Mouse (Mus musculus) kidney, postnatal 25 days (tissue): ENCODE results near the gene Rpp25.

Experiments used
- DNase-seq, 2 experiments: peaks; one replicate each; pipeline ENCODE4 v3.0.0; 2021; ENCODE audit warnings: mixed read lengths in 2 of 2

Rpp25 gene

DNA sequence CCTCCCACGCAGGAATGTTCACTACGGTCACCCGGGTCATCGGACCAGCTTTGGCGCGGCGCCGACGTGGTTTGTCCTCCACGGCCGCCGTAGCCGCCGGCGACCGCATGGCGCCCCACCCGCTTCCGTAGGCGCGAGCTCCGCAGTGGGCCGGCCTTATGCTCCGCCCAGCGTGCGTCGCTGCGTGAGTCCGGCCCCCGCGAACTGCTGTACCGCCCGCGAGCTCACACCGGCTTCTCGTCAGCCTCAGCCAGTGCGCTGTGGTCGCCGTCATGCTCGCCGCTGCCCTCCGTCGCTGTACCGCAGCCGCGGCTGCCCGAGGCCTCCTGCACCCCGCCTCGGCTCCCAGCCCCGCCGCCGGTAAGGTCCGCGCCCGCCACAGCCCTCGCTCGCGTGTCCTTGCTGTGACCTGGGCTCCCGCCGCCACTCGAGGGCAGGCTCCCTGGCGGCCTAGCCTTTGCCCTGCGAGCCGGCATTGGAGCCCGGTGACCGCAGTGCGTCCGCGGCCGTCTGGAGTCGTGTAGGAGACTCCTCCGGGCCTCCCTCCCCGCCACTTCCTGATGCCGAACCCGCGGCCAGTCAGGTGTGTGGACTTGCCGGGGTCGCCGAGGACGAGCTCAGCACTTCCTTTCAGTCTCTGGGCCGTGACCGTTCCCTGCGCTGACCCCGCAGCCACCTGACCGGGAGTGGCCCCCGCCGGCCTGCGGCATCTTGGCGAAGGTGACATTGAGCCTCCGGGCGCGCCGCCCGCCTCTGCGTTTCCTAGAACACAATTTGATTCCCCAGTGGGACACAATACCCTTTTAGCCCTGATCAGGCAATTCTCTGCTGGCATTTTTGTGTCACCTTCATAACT is 17.5 kb downstream of the Rpp25 start, which contains the start of gene Cox5a:
Gene Cox5a (plus strand): TSS at position 219 of the 856 bp plus-strand sequence.
- peak; percentile 93 to 97 for DNase-seq

DNA sequence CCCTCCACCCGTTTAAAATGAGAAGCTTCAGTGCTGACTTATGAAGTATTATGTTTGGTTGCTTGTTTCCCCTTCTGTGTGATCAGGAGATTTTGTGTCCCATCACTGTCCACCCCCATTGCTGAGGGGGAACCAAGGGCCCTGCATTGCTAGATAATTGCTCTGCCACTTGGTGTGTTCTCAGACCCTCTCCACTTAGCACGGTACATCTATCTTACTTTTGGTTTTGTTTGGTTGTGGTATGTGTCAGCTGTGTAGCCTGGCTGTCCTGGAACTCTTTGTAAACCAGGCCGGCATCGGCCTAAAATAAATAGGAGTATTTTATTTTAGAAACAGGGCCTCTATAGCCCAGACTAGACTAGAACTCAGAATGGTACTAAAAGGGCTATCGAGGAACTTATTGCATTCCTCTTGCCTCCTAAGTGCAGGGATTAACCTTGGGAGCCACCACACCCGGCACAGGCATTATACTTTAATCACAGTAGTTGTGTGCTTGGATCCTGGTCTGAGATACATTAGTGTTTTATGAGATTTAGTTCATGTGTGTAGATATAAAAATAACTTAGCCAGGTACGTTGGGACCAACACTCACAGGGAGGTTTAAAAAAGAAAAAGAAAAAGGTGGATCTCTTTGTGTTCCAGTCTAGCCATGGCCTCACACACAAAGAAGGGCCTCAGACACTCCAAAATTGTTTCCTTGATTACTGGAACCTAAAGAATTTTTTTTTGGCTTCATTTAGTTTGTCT is 18.5 kb downstream of the Rpp25 start:
- no peak for DNase-seq

DNA sequence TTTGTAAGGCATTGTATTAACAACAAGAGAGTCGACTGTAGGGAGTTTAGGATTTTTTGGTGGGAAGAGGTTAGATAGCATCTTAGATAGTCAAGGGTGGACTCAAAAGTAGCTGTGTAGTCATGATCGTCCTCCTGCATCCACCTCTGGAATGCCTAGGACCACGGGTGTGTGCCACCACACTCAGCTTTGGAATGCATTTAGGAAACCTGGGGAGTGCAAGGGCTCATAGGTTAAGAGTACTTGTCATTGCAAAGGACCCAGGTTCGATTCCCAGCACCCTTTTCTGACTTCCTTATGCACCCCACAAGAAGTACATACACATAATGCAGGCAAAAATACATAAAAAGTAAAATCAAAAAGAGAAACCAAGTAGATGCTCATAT is 19.0 kb downstream of the Rpp25 start:
- no peak for DNase-seq

DNA sequence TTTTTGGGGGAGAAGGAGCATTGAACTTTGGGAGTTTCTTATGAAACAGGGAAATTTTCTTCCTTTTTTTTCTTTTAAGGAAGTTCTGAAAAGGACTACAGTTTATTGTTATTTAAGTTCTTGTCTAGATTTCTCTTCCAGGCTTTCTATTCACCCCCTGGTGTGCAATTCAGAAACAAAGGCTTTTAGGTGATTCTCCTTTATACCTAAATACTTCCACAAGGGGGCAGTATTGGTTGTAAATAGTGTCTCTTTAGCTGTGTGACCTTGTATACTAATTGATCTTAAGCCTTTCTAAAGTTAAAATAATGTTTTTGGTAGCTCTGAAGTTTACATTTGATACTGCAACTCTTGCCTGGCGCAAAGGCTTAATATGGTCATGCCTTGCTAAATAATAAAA is 19.9 kb downstream of the Rpp25 start:
- no peak for DNase-seq

DNA sequence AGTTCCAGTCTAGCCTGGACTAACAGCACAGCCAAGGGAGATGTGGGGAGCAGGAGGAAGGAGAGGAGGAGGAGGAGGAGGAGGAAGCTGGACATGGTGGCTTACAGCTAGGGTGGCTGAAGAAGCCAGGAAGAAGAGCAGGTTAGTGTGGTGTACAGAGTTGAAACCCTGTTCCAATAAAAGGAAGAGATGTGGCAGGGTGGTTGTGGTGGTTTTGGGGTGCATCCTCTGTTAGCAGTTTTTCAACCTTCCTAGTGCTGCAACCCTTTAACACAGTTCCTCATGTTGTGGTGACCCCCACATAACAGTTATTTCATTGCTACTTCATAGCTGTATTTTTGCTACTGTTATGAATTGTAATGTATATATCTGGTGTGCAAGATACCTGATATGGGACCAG is 20.6 kb downstream of the Rpp25 start:
- DNase-seq = no peak

DNA sequence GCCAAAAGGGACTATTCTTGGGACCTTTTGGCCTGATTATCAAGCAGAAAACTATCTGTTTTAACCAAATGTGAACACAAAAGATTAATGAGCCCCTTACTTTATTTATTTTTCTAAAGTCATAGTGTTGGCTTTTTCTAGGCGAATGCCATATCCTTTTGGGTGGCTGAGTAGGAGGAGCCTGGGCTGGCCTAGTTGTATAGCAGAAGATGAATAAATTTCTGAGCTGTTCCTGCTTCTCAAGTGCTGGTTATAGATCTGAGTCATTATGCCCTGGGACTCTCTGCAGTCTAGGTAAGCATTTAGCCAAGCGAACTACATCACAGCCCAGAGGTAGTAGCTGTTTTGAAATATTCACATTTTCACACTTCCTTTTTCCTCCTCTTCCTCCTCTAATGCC is 21.7 kb downstream of the Rpp25 start:
- no peak for DNase-seq

DNA sequence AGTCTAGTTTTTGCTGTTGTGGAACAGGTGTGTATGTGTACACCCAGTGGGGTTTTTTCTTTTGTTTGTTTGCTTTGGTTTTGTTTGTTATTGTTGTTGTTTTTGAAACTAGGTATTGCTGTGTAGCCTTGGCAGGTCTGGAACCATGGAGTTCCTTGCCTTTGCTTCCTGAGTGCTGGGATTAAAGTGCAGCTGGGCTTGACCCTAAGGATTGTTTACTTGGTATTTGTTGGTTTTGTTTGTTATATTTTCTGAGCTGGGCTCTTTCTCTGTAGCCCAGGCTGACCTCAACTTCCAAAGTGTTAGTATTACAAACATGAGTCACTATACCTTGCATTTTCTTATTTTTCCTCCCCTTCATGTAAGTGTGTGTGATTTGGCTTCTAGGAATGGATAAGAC is 22.6 kb downstream of the Rpp25 start:
- DNase-seq = no peak

DNA sequence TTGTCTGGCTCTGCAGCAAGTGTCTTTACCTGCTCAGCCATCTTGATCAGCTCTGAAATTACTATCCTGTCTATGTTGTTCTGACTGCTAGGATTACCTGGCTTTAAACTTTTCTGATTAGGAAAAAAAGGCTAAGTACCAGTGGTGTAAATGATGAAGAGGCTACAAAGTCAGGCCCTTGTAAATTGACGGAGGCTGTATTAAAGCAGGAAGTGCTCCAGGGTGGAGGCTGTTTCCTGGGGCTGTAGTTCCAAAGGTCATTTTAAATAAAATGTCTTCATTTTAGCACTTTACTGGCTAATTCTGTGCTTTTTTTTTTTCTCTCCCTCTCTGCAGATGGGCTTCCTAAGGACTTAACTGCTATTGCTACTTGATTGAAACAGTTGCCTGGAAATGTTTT is 28.1 kb downstream of the Rpp25 start:
- DNase-seq = no peak

DNA sequence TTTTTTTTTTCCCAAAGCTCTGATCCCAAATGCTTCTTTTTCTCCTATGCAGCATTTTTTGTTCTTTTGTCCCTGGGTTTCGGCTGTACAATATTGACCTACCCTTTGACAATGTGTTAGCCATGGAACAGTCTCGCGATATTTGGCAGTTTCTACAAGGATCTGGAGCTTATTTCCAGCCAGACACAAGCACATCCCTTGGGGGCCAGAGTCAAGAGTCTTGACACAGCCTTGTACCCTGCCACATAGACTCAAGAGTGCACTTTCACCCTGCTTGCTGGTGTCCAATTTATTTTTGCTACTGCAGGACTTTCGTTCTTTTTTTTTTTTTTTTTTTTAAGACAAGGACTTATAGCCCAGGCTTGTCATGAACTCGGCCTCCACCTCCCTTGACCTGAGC is 32.5 kb downstream of the Rpp25 start:
- DNase-seq = peak in 1 of 2 experiments; percentile 38

DNA sequence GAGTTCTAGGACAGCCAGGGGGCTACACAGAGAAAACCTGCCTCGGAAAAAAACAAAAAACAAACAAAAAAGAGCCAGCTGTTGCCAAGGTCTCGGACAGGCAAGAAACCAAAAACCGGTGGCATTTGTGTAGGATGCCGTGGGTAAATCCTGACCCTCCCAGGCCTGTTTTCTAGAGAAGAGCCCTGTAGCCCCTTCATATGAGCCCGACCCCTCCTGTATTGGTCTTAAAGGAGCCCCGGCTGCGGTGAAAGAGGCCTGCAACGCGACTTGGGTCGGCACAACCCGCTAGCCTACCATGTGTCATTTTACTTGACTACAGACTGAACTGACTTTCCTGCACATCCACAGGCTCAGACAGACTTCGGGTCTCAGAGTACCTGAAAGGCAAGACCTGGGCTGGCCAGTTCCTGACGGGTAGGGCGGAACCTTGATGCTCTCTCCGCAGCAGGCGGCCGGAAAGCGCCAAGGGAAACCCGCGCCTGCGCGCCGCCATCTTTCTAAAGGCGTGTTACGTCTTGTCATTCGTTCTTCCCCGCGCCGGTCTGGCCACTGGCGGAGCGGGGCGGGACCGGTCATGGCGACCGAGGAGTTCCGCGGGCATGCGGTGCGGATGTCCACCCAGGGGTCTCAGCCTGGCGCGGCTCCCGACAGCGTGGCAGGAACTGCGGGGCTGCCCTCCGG is 33.4 kb downstream of the Rpp25 start, which contains the start of gene Fam219b:
Gene Fam219b (plus strand): TSS at position 485 of the 684 bp plus-strand sequence.
- peak; percentile 93 to 95 for DNase-seq

DNA sequence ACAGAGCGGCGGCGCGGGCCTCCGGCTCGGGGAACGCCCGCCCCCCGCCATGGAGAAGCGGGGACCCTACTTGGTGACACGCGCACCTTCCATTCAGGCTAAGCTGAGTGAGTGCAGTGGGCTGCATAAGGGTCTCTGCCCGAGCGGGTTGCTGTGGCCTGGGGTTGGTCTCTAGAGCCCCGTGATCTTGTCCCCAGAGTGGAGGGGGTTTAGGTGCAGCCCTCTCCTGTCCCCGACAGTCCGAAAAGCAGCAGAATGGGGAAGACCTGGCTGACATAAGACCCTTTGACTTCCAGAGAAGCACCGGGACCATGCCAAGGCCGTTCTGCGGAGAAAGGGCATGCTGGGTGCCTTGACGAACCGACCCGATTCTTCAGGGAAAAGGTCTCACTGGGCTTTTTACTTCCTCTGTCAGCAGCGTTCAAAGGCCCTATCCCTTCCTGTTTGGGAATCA is 33.9 kb downstream of the Rpp25 start:
- peak in 1 of 2 experiments; percentile 49 for DNase-seq

DNA sequence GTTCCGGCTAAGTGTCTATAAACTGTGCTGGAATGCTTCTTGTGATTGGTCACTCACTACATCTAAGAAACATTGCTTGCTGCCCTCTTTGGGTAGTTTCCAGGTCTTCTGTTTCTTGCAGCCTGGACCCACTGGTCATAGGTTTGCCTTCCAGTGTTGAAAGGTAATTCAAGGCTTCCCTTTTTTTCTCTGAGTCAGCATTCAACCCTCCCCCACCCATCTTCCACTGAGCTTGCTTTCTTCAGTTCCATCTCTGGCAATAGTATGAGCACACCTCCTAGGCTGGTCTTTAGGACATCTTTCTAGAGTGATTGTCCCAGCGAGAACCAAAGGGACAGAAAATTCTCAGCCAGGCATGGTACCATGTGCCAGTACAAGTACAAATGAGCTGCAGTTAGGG is 35.7 kb downstream of the Rpp25 start:
- peak in 1 of 2 experiments; percentile 38 for DNase-seq

DNA sequence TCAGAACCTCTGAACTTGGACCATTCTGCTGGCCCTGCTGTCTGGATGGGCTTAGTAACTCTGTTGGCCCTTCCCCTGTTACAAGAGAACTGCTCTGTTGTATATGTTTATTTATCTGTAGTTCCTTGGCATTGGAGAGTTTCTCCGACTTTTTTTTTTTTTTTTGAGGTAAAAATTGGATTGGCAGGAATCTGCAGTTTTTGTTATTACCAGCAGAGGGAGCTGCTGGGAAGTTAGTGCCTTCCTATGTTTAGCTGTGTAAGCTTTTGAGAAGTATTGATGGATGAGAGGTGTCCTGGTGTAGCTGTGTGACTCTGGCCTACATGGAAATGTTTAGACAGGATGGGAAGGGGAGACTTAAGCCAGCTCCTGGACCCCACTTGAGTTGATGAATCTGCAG is 37.5 kb downstream of the Rpp25 start:
- peak in 1 of 2 experiments; percentile 67 for DNase-seq

DNA sequence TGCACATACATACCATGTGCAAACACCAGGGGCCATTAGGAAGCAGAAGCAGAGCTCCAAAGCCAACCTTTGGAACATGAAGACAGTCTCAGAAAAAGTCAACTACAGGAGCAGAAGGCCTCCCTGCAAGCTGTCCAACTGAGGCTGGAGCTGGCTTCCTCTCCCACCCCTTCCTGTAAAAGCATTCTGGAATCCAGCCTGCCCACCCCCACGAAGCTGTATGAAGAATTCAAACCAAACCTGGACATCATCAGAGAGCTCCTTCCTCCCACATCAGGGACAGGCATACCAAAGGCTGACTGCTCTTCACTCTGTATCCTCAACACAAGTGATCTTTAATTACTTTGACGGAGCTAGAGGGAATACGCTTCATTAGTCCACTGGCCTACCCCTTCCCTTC is 40.1 kb downstream of the Rpp25 start:
- DNase-seq = peak in 1 of 2 experiments; percentile 17

DNA sequence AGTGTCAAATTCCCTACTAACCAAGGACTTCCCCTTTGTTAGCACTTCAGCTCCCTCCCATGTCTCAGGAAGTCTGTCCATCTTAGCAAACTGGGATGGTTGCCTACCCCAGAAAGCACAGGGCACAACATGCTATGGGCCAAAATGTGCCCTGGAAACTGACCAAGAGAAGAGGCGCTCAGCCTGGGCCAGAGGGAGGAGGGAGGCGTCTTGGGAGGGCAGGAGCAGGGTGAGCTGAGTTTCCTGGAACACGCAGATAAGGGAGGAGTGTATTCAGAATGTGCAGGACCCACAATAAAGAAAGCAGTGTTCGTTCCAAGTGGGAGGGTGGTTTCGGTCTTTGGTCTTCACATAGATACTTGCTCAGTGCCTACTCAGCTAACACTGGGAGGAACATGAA is 43.5 kb downstream of the Rpp25 start:
- DNase-seq = peak in 1 of 2 experiments; percentile 42

DNA sequence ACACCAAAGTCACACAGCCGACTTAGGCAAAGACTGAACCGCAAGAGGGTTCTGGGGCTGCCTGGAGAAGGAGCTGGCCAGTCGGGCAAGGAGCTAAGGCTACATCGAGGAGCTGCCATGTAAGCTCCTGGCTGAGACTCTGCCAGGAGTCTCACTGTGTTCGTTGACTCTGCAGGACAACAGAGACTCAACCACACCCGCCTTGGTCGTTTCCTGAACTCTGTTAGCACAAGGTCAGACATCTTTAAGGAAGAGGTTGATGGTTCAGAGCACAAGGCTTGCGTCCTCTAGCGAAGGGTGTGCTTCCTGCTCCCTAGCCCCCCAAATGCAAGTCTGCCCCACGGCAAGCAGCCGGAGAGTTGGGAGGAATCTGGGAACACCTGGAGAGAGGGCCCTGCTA is 44.0 kb downstream of the Rpp25 start:
- peak in 1 of 2 experiments; percentile 22 for DNase-seq

DNA sequence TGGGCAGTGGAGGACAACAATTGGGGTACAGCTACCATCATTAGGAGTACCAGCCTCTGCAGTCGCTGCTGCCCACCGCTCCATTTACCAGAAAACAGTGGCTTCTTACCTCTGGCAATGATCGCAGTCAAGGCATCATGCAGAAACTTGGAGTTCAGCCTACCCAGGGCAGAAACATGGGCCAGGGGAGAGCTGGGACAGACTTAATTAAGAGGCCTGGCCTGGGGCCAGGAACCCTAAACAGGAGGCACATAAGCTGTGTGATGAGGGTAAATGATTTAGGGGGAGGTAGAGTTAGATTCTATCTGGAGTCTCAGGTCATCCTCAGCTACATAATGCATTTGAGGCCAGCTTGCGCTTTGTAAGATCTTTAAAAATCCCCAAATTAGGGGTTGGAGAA is 45.4 kb downstream of the Rpp25 start:
- no peak for DNase-seq

DNA sequence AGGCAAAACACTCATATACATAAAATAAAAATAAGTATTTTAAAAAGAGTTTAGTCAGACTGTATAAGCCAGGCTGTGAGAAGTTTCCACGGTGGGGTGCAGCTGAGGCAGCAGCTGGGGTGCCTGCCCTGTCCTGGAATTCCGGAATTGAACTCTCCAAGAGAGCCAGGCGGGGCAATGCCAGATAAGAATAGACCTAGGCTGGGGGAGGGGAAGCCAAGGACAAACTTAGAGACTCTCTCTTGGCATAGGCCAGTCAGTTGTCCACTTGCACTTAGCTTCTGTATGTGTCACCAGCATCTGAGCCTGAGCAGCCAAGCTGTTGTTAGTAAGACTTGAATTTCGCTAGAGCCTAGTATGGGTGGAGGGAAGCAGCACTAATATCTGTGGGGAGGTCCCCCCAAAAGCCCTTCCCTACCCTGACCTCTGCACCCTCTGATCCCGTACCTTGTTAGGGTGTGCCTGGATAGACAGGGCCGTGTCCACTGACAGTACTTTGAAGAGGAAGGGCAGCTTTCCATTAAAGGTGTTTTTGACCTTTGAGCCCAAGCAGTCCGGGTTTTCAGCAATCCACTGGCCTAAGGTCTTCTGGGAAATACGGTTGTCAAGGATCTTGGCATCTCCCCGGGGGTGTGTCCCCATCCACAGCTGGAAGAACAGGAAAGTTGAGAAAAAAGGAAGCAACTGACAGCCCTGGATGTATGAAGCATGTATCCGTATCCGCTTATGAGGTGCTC is 46.5 kb downstream of the Rpp25 start:
- peak; percentile 64 to 78 for DNase-seq

DNA sequence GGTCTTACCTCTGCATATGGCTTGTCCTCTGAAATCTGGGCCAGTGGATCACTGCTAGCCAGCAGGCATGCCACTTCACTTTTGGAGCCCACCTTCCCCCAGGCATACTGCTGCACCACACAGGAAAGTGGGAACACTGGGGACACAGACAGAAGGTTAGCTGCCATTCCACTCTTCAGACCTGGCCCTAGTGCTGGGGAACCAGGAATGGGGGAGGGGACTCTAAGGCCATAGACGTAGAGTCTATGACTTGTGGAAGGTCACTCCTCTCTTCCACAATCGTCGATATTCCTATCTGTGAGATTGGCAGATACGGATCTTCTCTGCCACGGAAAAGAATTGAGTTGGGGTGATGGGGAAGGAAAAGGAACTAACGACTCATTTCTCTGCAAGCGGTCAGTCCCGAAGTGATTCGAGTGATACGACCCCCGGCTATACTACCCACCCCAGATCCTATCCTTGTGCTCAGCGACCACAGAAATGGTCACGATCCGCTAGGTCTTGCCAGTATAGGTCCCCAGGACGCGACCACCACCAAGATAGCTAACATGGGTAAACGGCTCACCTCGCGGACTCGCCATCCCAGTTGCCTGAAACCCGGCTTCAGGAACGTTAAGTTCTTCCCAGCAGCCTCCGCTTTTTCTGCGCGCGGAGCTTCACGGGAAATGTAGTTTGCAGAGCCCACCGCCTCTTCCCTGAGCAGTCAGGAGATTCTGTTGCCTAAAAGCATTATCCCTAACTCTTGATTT is 48.5 kb downstream of the Rpp25 start, which contains the start of gene Mpi:
Gene Mpi (minus strand): TSS at position 625 of the 749 bp plus-strand sequence.
- peak; percentile 80 to 82 for DNase-seq

DNA sequence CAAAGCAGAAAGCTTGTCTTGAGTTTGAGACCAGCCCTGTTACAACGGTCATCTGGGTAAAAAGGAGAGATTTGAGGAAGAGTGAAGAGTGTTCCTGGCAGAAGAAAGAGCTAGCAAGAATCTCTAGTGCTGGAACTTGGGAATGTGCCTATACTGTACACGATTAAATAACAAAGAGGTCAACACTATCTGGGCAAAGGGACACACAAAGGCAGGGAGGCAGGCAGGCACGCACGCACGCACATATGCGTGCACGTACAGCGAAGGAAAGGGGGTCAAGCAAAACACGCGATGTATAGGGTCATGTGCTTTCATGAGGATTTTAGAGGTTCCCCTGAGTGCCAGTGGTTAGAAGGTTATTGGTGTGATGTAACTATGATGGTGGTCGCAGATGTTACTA is 49.3 kb downstream of the Rpp25 start:
- DNase-seq = no peak

DNA sequence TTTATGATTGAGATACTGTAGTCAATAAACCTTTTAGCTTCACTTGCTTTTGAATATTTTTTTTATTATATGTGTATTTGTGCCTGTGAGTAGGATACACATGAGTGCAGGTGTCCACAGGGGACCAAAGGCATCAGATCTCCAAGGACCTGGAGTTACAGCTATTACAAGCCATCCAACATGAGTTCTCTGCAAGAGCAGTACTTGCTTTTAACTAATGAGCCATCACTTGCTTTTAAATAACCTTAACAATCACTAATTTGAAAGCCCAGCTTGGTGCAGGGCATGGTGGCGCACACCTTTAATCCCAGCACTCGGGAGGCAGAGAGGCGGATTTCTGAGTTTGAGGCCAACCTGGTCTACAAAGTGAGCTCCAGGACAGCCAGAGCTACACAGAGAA is 50.9 kb downstream of the Rpp25 start:
- no peak for DNase-seq
